15 mouse cellular contexts compared by ENCODE assay signal in the genomic region with DNA sequence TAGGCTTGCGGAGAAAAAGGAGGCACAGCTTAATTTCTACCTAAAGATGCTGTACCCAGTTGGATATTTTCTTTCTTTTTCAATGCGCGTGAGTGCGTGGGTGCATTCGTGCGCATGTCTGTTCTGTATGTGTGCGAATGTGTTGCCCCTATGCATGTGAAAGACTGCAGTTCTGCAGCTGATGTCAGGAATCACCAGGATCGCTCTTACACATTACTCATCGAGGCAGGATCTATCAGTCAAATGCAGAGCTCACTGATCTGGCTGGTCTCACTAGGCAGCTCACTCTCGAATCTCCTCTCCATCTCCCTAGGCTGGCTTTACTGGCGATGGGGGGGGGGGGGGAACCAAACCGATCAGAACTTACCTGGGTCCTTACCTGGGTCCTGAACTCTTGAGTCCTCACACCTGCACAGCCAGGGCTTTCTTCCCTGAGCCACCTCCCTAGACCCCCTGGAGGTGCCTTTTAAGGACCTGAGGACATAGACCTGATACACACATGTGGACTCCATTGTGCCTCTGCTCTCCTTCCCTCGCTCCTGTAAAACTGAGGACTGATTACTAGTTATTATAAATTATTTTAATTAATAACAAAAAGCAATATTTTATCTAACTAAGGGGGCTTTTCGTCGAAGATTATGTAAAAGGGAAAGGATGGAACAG.
A peak's percentile ranks its signal among the peaks of the same experiment; 100 is the strongest.
DNase-seq lines count a peak whose midpoint lies in the region; ATAC-seq and TF ChIP-seq lines count a peak whose summit lies in the region.
"Had no signal": no experiment of that assay in that cellular context is flagged by ENCODE, and none has a peak within 500 bp of the region (broad histone marks: within the 10 kb centered on the region; RNA-seq: fewer than 3 reads in every experiment).

No protein-coding gene starts in this region.

- no peaks in the 10 kb centered on the region for H3K27me3 ChIP-seq in forebrain, embryonic 13.5 days
- no peaks in the 10 kb centered on the region for H3K27me3 ChIP-seq in forebrain, embryonic 12.5 days
- H3K27me3 ChIP-seq in embryonic facial prominence, embryonic 13.5 days, result no peaks in the 10 kb centered on the region
- no peaks in the 10 kb centered on the region for H3K27me3 ChIP-seq in neural tube, embryonic 15.5 days (replicated peaks)
- no peaks in the 10 kb centered on the region for H3K27me3 ChIP-seq in kidney, adult 2 months (replicated peaks; ENCODE audit: control insufficient read depth, insufficient read depth, low read length)
- H3K27me3 ChIP-seq: heart, embryonic 15.5 days; Patski had no signal

- peak; percentile 46 to 76 for DNase-seq in left cerebral cortex, postnatal 14 days (ENCODE audit: low spot score in 2 of 2)
- DNase-seq in left cerebral cortex, postnatal 10 days (ENCODE audit: extremely low spot score in 1 of 2, low spot score in 2 of 2), result no peak
- no peak for DNase-seq in kidney, adult 2 months
- DNase-seq: adrenal gland, postnatal 36 days; cerebellum, postnatal 10 days; liver; lung, postnatal 14 days; thymus, postnatal 25 days had no signal

- H3K4me1 ChIP-seq in forebrain, embryonic 13.5 days, result peaks cover 4% of the 10 kb centered on the region; the same call in 1 of the 2 replicates
- no peaks in the 10 kb centered on the region for H3K4me1 ChIP-seq in forebrain, embryonic 12.5 days
- no peaks in the 10 kb centered on the region for H3K4me1 ChIP-seq in embryonic facial prominence, embryonic 13.5 days
- H3K4me1 ChIP-seq in neural tube, embryonic 15.5 days, result peaks cover 9% of the 10 kb centered on the region; the same call in 1 of the 2 replicates
- H3K4me1 ChIP-seq in kidney, adult 2 months (ENCODE audit: control insufficient read depth, insufficient read depth, low read length), result no peaks in the 10 kb centered on the region
- H3K4me1 ChIP-seq: heart, embryonic 15.5 days had no signal

- intact Hi-C loops in left cerebral cortex, postnatal 14 days (cut with DNase I), result no loop called here
- intact Hi-C loops in left cerebral cortex, postnatal 10 days (cut with DNase I), result no loop called here

- no peak for TF ChIP-seq POLR2A in kidney, adult 2 months (IDR thresholded peaks at IDR 0.05; ENCODE audit: low read depth, low read length)

- no peak overlapping the region for H3K27ac ChIP-seq in forebrain, embryonic 13.5 days
- no peak overlapping the region for H3K27ac ChIP-seq in forebrain, embryonic 12.5 days
- no peak overlapping the region for H3K27ac ChIP-seq in embryonic facial prominence, embryonic 13.5 days
- H3K27ac ChIP-seq in neural tube, embryonic 15.5 days (replicated peaks), result no peak overlapping the region
- no peak overlapping the region for H3K27ac ChIP-seq in kidney, adult 2 months (ENCODE audit: insufficient read depth, low read depth, low read length)
- H3K27ac ChIP-seq: heart, embryonic 15.5 days had no signal

- no peaks in the 10 kb centered on the region for H3K9me3 ChIP-seq in forebrain, embryonic 13.5 days (replicated peaks)
- no peaks in the 10 kb centered on the region for H3K9me3 ChIP-seq in forebrain, embryonic 12.5 days
- no peaks in the 10 kb centered on the region for H3K9me3 ChIP-seq in embryonic facial prominence, embryonic 13.5 days
- no peaks in the 10 kb centered on the region for H3K9me3 ChIP-seq in neural tube, embryonic 15.5 days (replicated peaks)
- H3K9me3 ChIP-seq: heart, embryonic 15.5 days had no signal

- no peak overlapping the region for H3K4me3 ChIP-seq in forebrain, embryonic 13.5 days
- no peak overlapping the region for H3K4me3 ChIP-seq in forebrain, embryonic 12.5 days (replicated peaks)
- peak overlapping the region; percentile 24; the same call in 1 of the 2 replicates for H3K4me3 ChIP-seq in embryonic facial prominence, embryonic 13.5 days
- H3K4me3 ChIP-seq in neural tube, embryonic 15.5 days (replicated peaks), result no peak overlapping the region
- H3K4me3 ChIP-seq in kidney, adult 2 months (ENCODE audit: insufficient read depth, low read depth, low read length), result no peak overlapping the region
- H3K4me3 ChIP-seq: heart, embryonic 15.5 days had no signal

- ATAC-seq in forebrain, embryonic 13.5 days, result 0 out of 2 replicates have a peak, but pooled peaks have one; percentile 43
- ATAC-seq in forebrain, embryonic 12.5 days (ENCODE audit: low FRiP score), result no peak
- ATAC-seq in embryonic facial prominence, embryonic 13.5 days (ENCODE audit: insufficient number of reproducible peaks, insufficient read depth, low FRiP score, low TSS enrichment, low read depth), result no peak
- peak; percentile 50; the same call in 1 of the 2 replicates for ATAC-seq in neural tube, embryonic 15.5 days (ENCODE audit: low FRiP score)
- no peak for ATAC-seq in erythroid progenitor cell, adult 5-6 weeks (replicated peaks; ENCODE audit: low FRiP score, poor library complexity, severe bottlenecking)
- ATAC-seq: Patski had no signal

- no peak for TF ChIP-seq CTCF in kidney, adult 2 months (conservative IDR thresholded peaks at IDR 0.05; ENCODE audit: insufficient read depth, insufficient read length, low read depth, low read length)

- WGBS in forebrain, embryonic 13.5 days, result 79% methylated on average over 15 of the region's 15 CpGs
- WGBS in forebrain, embryonic 12.5 days, result 77% methylated on average over 15 of the region's 15 CpGs
- 72% methylated on average over 15 of the region's 15 CpGs for WGBS in embryonic facial prominence, embryonic 13.5 days
- 77% methylated on average over 15 of the region's 15 CpGs for WGBS in neural tube, embryonic 15.5 days
- 77% methylated on average over 15 of the region's 15 CpGs for WGBS in kidney, adult 2 months

- H3K9ac ChIP-seq in forebrain, embryonic 13.5 days, result no peak overlapping the region
- no peak overlapping the region for H3K9ac ChIP-seq in forebrain, embryonic 12.5 days
- no peak overlapping the region for H3K9ac ChIP-seq in embryonic facial prominence, embryonic 13.5 days
- 0 out of 2 replicates have a peak overlapping the region, but pooled peaks have one; percentile 8 for H3K9ac ChIP-seq in neural tube, embryonic 15.5 days (replicated peaks)
- H3K9ac ChIP-seq: heart, embryonic 15.5 days had no signal

- no peaks in the 10 kb centered on the region for H3K36me3 ChIP-seq in forebrain, embryonic 13.5 days (ENCODE audit: poor library complexity, severe bottlenecking)
- no peaks in the 10 kb centered on the region for H3K36me3 ChIP-seq in forebrain, embryonic 12.5 days (replicated peaks)
- H3K36me3 ChIP-seq in embryonic facial prominence, embryonic 13.5 days, result no peaks in the 10 kb centered on the region
- H3K36me3 ChIP-seq in neural tube, embryonic 15.5 days, result no peaks in the 10 kb centered on the region
- H3K36me3 ChIP-seq in kidney, adult 2 months (ENCODE audit: control insufficient read depth, insufficient read depth, low read length), result no peaks in the 10 kb centered on the region
- H3K36me3 ChIP-seq: heart, embryonic 15.5 days had no signal

- no peak overlapping the region for H3K4me2 ChIP-seq in forebrain, embryonic 13.5 days
- no peak overlapping the region for H3K4me2 ChIP-seq in forebrain, embryonic 12.5 days
- H3K4me2 ChIP-seq in embryonic facial prominence, embryonic 13.5 days, result peak overlapping the region; percentile 31
- H3K4me2 ChIP-seq in neural tube, embryonic 15.5 days, result peak overlapping the region; percentile 15; the same call in 1 of the 2 replicates
- H3K4me2 ChIP-seq: heart, embryonic 15.5 days had no signal

Comparison
In these comparisons a context has a peak if more than half of its experiments do, and no peak if none do; other contexts are left out.
1. ATAC-seq: peak in forebrain, embryonic 13.5 days (single experiment) and neural tube, embryonic 15.5 days (single experiment); none in forebrain, embryonic 12.5 days (single experiment), embryonic facial prominence, embryonic 13.5 days (single experiment) and erythroid progenitor cell, adult 5-6 weeks (single experiment).
2. DNase-seq: peak in left cerebral cortex, postnatal 14 days (2 of 2); none in left cerebral cortex, postnatal 10 days (0 of 2) and kidney, adult 2 months (single experiment).
3. H3K4me2 ChIP-seq: peak in embryonic facial prominence, embryonic 13.5 days (single experiment) and neural tube, embryonic 15.5 days (single experiment); none in forebrain, embryonic 13.5 days (single experiment) and forebrain, embryonic 12.5 days (single experiment).